Mouse (Mus musculus) R1 (cell line): ENCODE data around the gene Acnat1.
"Not testable (repeated sequence)": the region's sequence is repeated elsewhere in the genome, so short reads cannot be mapped to it uniquely, and the experiment has no call there.

ENCODE experiments used
- DNase-seq: peaks from one replicate; pipeline ENCODE4 v3.0.0-alpha.2; 2018; ENCODE audit warnings: low read depth, low spot score

The Acnat1 gene

GRCm38 (mm10) chr4:49456171-49456570 lies 17.5 kb downstream of the Acnat1 start:
- no peak for DNase-seq

- no peak for DNase-seq
Observed at GRCm38 (mm10) chr4:49451848-49452551, 21.7 kb downstream of the Acnat1 start.

DNA sequence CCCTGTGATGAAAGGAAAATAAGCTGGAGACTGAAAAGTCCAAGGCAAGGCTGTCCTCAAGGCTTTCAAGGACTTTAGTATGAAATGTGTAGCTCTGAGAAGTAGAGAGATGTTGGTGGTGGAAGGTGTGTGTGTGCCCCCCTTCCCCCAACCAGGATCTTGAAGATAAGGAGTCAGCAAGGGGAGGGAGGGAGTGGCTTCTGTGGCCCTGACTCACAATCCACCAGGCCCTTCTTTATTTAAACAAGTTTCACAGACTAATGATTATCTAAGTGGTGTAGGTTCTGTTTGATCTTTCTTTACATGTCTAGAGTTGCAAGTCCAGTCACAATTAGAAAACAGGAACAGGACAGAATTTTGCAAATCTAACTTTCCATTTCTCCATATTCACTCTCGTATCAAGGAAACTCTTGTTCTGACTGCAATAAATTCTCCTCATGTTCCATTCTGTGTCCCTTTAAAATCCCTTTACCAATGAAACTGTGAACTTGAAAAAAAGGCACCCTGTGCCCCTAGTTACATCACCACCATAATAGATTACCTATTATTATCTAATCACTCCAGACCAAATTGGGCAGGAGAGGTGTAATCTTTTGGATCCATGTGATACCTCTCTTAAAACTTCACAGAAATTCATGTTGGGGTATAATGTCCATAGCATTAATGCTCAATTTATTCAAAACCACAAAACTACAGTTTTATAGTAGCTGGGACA lies 22.4 kb downstream of the Acnat1 start:
- DNase-seq, result not testable (repeated sequence)

- DNase-seq, result not testable (repeated sequence)
Observed at GRCm38 (mm10) chr4:49436968-49437367, 36.7 kb downstream of the Acnat1 start.

DNA sequence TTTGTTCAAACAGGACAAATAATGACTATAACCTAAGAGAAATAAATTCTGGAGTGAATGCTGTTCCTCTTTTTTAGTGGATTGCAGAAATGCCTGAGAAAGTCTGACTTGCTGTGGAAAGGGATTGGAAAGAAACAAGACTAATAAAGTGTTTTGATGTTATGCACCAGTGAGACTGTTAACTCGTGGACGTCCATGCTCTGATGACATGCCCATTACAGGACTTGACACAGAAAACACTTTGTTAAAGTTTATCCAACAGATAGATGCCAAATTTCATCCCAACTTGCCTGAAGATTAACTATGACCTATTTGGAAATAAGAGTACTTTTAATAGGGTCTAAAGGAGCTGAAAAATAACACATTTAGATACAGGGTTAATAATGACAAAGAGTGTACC lies 63.6 kb downstream of the Acnat1 start:
- DNase-seq, result not testable (repeated sequence)

GRCm38 (mm10) chr4:49407957-49408356 lies 65.8 kb downstream of the Acnat1 start, which contains the start of gene Acnat2:
Gene Acnat2, minus strand, starts transcription at chr4:49408151.
- DNase-seq, result not testable (repeated sequence)
